Mouse (Mus musculus) embryonic facial prominence, embryonic 14.5 days (tissue): Measurements from ENCODE around the gene Gnl1. TPM values are rescaled to one million over a fixed set of nuclear protein-coding genes. Genes with fewer than 3 reads are reported as not detected.

ENCODE experiments used
- ATAC-seq: fragments of 200-750 bp; cut with Nextera tagmentation; 2 replicates; pipeline ENCODE4 v1.8.0; 2017; ENCODE audit warnings: low read depth, moderate number of reproducible peaks, moderate TSS enrichment
- DNase-seq: peaks from one replicate; pipeline ENCODE4 v3.0.0-alpha.2; 2015; ENCODE audit warnings: low spot score
- H3K27ac ChIP-seq: fragments of 300-500 bp; sonication (generic); replicated peaks from 2 replicates; pipeline ENCODE4 v1.5.1; 2014; ENCODE audit warnings: low read depth, mild to moderate bottlenecking, low read length, moderate library complexity
- H3K27me3 ChIP-seq: fragments of 300-500 bp; sonication (generic); replicated peaks from 2 replicates; pipeline ENCODE4 v1.6.1; 2014; ENCODE audit warnings: low read length; ENCODE audit not compliant: control insufficient read depth, insufficient read depth
- H3K36me3 ChIP-seq: fragments of 300-500 bp; sonication (generic); 2 replicates; pipeline ENCODE4 v1.6.1; 2014; ENCODE audit warnings: low read length, mixed read lengths; ENCODE audit not compliant: control insufficient read depth, insufficient read depth
- H3K4me1 ChIP-seq: fragments of 300-500 bp; sonication (generic); 2 replicates; pipeline ENCODE4 v1.6.1; 2014; ENCODE audit warnings: antibody characterized with exemption, low read length; ENCODE audit not compliant: control insufficient read depth, insufficient read depth
- H3K4me2 ChIP-seq: fragments of 300-500 bp; sonication (generic); 2 replicates; pipeline ENCODE4 v1.6.1; 2014; ENCODE audit warnings: low read depth, mild to moderate bottlenecking, low read length, moderate library complexity, mixed read lengths
- H3K4me3 ChIP-seq: fragments of 300-500 bp; sonication (generic); 2 replicates; pipeline ENCODE4 v1.5.1; 2014; ENCODE audit warnings: low read depth, mild to moderate bottlenecking, low read length
- H3K9ac ChIP-seq: fragments of 300-500 bp; sonication (generic); 2 replicates; pipeline ENCODE4 v1.6.1; 2014; ENCODE audit warnings: low read depth, mild to moderate bottlenecking, low read length, moderate library complexity, mixed read lengths
- H3K9me3 ChIP-seq: fragments of 300-500 bp; sonication (generic); 2 replicates; pipeline ENCODE4 v1.6.1; 2016; ENCODE audit warnings: low read length; ENCODE audit not compliant: control insufficient read depth
- WGBS: fragments of 180-500 bp; shearing (Covaris S2); extraction: QIAGEN DNeasy Blood & Tissue Kit; methylation state at CpG from one replicate; pipeline ENCODE4 v1.1.7; 2014; 5-methylcytosine and 5-hydroxymethylcytosine counted together
- polyA plus RNA-seq: library from polyadenylated mRNA; unstranded; fragments of >200 nt; fragmentation: Nextera tagmentation; extraction: Ambion mirVana; gene quantifications from 2 replicates; pipeline ENCODE4 v1.2.1, GENCODE M21; 2014

Gene Gnl1
- polyA plus RNA-seq, 1 experiment from 2014 or later: 39.9 TPM

DNA sequence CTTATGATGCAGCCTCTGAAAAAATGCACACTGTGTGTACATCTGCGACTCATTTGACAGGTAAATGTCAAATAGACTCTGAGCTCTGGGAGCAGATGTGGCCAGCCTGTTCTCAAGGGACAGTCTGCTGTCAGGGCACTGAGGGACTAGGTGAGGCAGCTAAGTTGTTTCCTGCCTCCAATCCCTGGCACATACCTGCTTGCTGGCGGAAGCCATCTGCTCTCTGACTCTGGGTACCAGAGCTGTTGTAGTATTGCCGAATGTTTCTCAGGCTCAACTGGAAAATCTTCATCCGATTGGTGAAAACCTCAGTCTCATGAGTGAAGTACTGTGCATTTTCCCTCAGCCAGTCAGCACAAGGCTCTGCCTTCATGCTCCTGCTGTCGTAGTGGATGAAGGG, 37.4 kb downstream of the Gnl1 start:
- DNase-seq (no peak), ATAC-seq (no peak)
- H3K9me3 ChIP-seq: no peaks in the 10 kb centered on the region
- H3K4me1 ChIP-seq: no peaks in the 10 kb centered on the region
- no peak overlapping the region for H3K27ac ChIP-seq
- no peak overlapping the region for H3K4me2 ChIP-seq
- no peaks in the 10 kb centered on the region for H3K27me3 ChIP-seq
- 87% methylated on average over 5 of the region's 5 CpGs for WGBS
- 0 out of 2 replicates have a peak, but pooled peaks cover 5% of the 10 kb centered on the region for H3K36me3 ChIP-seq
- no peak overlapping the region for H3K4me3 ChIP-seq
- no peak overlapping the region for H3K9ac ChIP-seq

DNA sequence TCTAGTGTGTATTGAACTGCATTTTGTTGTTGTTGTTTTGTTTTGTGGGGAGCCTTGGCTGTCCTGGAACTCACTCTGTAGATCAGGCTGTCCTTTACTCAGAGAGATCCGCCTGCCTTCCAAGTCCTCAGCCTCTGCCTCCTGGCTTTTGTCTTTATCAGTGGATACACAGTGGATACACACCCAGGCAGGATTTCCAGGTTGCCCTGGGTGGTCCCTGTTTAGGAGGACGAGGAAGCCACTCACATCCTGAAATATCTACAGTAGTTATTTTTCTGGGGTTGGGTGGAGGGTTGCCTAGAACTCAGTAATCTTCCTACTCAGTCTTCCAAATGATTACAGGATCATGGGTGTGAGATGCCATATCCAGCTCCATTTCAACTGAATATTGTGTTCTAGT, 39.3 kb downstream of the Gnl1 start:
- no peaks in the 10 kb centered on the region for H3K9me3 ChIP-seq
- H3K36me3 ChIP-seq: 0 out of 2 replicates have a peak, but pooled peaks cover 5% of the 10 kb centered on the region
- no peaks in the 10 kb centered on the region for H3K27me3 ChIP-seq
- H3K9ac ChIP-seq: no peak overlapping the region
- DNase-seq: no peak
- H3K4me2 ChIP-seq: no peak overlapping the region
- no peak for ATAC-seq
- H3K27ac ChIP-seq: no peak overlapping the region
- 63% methylated on average over 2 of the region's 2 CpGs for WGBS
- no peak overlapping the region for H3K4me3 ChIP-seq
- H3K4me1 ChIP-seq: peaks cover 5% of the 10 kb centered on the region; the same call in 1 of the 2 replicates

- Histone ChIP-seq H3K9ac (no peak overlapping the region), H3K27ac (no peak overlapping the region), H3K4me1 (peaks cover 5% of the 10 kb centered on the region; the same call in 1 of the 2 replicates), H3K36me3 (0 out of 2 replicates have a peak, but pooled peaks cover 1% of the 10 kb centered on the region), H3K27me3 (no peaks in the 10 kb centered on the region), H3K9me3 (no peaks in the 10 kb centered on the region), H3K4me2 (no peak overlapping the region), H3K4me3 (no peak overlapping the region)
- 67% methylated on average over 3 of the region's 3 CpGs for WGBS
- no peak for DNase-seq
- no peak for ATAC-seq
Observed at GRCm38 (mm10) chr17:36019519-36019918, 39.9 kb downstream of the Gnl1 start.

- ATAC-seq: peak; percentile 35; the same call in 1 of the 2 replicates
- peaks cover 5% of the 10 kb centered on the region; the same call in 1 of the 2 replicates for H3K4me1 ChIP-seq
- no peaks in the 10 kb centered on the region for H3K36me3 ChIP-seq
- DNase-seq: peak; percentile 57
- H3K4me2 ChIP-seq: peak within 1 kb of the TSS; percentile 24
- no peak within 1 kb of the TSS for H3K4me3 ChIP-seq
- 33% methylated on average over 15 of the region's 15 CpGs for WGBS
- no peaks in the 10 kb centered on the region for H3K27me3 ChIP-seq
- no peak within 1 kb of the TSS for H3K27ac ChIP-seq
- H3K9me3 ChIP-seq: no peaks in the 10 kb centered on the region
- no peak within 1 kb of the TSS for H3K9ac ChIP-seq
Observed at GRCm38 (mm10) chr17:36020191-36021073, 40.8 kb downstream of the Gnl1 start, which contains the start of gene H2-T24. Gene H2-T24, minus strand, starts transcription at chr17:36020560.

- Histone ChIP-seq H3K4me1 (peaks cover 5% of the 10 kb centered on the region; the same call in 1 of the 2 replicates), H3K36me3 (no peaks in the 10 kb centered on the region), H3K27ac (no peak overlapping the region), H3K9me3 (no peaks in the 10 kb centered on the region), H3K9ac (no peak overlapping the region), H3K27me3 (no peaks in the 10 kb centered on the region), H3K4me3 (no peak overlapping the region), H3K4me2 (no peak overlapping the region)
- DNase-seq: no peak
- 89% methylated on average over 1 of the region's 1 CpGs for WGBS
- ATAC-seq: no peak
Observed at GRCm38 (mm10) chr17:36021309-36021708, 41.7 kb downstream of the Gnl1 start.

DNA sequence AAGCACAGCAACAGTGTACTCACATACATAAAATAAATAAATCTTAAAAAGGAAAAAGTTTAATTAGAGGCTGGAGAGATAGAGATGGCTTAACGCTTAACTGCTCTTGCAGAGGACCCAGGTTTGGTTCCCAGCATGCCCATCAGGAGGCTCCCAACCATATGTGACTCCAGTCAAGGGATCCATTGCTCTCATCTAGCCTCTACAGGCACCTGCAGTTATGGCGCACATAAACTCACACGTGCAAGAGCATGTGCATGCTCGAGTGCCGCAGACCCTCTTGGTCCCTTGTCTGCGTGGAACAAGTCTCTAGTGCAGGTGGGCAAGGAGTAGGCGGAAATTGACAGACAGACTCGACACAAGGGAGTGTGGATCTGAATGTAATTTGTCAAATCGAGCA, 42.4 kb downstream of the Gnl1 start:
- Histone ChIP-seq H3K9me3 (no peaks in the 10 kb centered on the region), H3K27me3 (no peaks in the 10 kb centered on the region), H3K36me3 (no peaks in the 10 kb centered on the region), H3K9ac (no peak overlapping the region), H3K4me2 (no peak overlapping the region), H3K4me1 (peaks cover 5% of the 10 kb centered on the region; the same call in 1 of the 2 replicates), H3K4me3 (no peak overlapping the region), H3K27ac (no peak overlapping the region)
- 91% methylated on average over 9 of the region's 9 CpGs for whole genome bisulfite sequencing
- ATAC-seq (no peak), DNase-seq (no peak)

DNA sequence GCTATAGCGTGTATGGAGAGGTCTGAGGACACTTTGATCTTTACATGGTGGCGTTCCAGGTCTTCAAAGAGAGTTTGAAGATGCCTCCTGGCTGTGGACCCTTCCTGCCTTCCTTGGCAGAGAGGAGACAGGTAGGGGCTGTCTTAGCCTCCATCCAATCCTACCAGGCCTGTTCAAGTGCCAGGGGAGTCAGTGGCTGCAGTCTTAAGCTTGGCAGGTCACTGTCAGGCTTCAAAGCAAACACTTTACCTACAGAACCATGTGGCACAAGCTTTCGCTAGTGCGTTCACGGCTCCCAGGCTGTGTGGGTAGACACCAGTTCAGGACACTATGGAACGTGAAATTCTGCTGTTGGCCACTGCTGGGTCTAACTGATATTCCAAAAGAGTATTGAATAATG, 43.3 kb downstream of the Gnl1 start:
- no peaks in the 10 kb centered on the region for H3K36me3 ChIP-seq
- H3K4me2 ChIP-seq: no peak overlapping the region
- no peak for ATAC-seq
- H3K9me3 ChIP-seq: no peaks in the 10 kb centered on the region
- no peaks in the 10 kb centered on the region for H3K27me3 ChIP-seq
- no peak for DNase-seq
- no peak overlapping the region for H3K27ac ChIP-seq
- WGBS: 86% methylated on average over 6 of the region's 6 CpGs
- no peak overlapping the region for H3K9ac ChIP-seq
- H3K4me1 ChIP-seq: peaks cover 5% of the 10 kb centered on the region; the same call in 1 of the 2 replicates
- no peak overlapping the region for H3K4me3 ChIP-seq

- Histone ChIP-seq H3K9ac (no peak overlapping the region), H3K27ac (no peak overlapping the region; the same call in 1 of the 2 replicates), H3K4me2 (no peak overlapping the region), H3K4me3 (no peak overlapping the region), H3K9me3 (no peaks in the 10 kb centered on the region), H3K36me3 (no peaks in the 10 kb centered on the region), H3K4me1 (peaks cover 5% of the 10 kb centered on the region; the same call in 1 of the 2 replicates), H3K27me3 (no peaks in the 10 kb centered on the region)
- WGBS: 46% methylated on average over 9 of the region's 9 CpGs
- DNase-seq: peak; percentile 61
- peak; percentile 69 for ATAC-seq
Observed at GRCm38 (mm10) chr17:36023710-36024654, 44.3 kb downstream of the Gnl1 start.
